Mouse (Mus musculus): ENCODE data around the gene Klhdc3.
A peak's percentile ranks its signal among the peaks of the same experiment; 100 is the strongest.

Gene Klhdc3

GRCm38 (mm10) chr17:46680760-46681373 is at the start of gene Klhdc3:
Klhdc3 (minus strand) TSS chr17:46680914.
- peak; percentile 99 for DNase-seq

DNA sequence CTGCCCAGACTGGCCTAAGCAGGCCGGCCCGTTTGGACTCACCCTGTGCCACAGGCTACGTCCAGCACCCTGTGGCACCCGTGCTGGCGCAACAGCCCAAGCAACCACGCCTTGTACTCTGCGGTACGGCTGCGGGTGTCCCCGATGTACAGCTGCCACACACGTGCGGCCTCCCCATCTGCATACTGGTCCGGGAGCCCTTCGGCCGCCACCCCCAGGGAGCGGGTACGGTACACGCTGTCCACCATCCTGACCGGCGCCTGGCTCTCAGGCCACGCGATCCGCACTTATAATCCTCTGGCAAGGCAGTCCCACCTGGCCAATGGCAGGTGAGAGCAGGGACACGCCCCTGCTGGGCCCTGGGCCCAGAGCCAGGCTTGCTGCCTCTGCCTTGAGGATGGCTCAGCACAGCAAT is 48.2 kb upstream of the Klhdc3 start, which contains the start of gene Gnmt:
Gene Gnmt (minus strand): TSS at position 265 of the 415 bp plus-strand sequence.
- DNase-seq, result no peak

- no peak for DNase-seq
Observed at GRCm38 (mm10) chr17:46728496-46728895, 47.8 kb upstream of the Klhdc3 start.

DNA sequence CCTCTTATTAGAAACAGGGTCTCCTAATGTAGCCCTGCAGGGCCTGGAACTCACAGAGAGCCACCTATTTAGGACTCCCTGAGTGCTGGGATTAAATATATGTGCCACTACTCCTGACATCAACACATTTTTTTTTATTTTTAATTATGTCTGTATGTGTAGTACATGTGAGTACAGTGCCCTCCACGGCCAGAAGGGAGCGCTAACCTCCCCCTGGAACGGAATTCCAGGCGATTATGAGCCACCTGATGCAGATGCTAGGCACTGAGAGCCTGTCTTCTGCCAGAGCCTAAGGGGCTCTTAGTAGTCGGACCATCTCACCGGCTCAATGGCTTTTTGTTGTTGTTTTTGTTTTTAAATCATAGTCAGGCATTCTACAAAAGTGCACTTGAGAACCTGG is 47.3 kb upstream of the Klhdc3 start:
- no peak for DNase-seq

GRCm38 (mm10) chr17:46727271-46727670 is 46.6 kb upstream of the Klhdc3 start:
- DNase-seq, result no peak

GRCm38 (mm10) chr17:46725731-46726645 is 45.3 kb upstream of the Klhdc3 start:
- DNase-seq, result no peak

GRCm38 (mm10) chr17:46725273-46725672 is 44.6 kb upstream of the Klhdc3 start:
- DNase-seq, result no peak

DNA sequence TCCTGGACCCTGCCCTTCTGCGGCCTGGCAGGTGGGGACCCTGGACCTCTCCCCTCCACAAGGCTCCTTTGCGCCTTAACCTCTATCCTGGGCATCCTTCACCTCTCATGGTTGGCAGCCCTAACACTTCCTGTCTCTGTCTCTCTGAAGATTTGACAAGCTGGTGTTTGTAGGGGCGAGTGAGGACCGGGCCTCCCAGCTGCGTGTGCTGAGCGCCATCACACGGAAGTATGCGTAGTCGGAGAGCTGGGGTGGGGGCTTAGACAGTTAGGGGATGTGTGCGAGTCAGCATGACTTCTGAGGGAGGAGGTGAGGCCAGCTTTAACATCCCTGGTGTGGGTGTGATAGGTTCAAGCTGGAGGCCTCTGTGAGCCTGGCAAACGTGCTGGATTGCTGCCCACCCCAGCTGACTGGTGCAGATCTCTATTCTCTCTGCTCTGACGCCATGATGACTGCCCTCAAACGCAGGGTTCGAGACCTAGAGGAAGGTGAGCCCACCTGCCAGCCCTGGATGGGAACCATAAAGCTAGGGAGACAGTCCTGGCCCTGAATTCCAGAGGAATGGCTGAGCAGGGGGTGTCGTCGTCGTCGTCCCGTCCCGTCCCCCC is 43.9 kb upstream of the Klhdc3 start:
- DNase-seq, result no peak

DNA sequence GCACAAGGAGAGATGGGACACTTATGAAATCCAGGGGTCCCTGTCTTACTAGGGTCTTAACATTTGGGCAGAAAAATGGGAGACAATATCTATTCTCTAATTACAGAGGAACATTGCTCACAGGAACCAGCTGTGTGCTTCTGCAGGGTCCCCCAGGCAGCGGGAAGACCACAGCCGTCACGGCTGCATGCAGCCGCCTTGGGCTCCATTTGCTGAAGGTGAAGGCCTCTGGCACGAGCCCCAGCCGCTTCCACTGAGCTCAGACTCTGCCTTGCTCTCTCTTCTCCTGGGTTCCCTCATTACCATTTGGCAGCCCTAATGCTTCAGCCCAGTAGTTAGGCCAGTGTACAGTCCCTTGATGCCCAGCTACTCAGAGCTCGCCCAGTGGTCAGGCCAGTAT is 40.4 kb upstream of the Klhdc3 start:
- DNase-seq, result no peak

- DNase-seq, result no peak
Observed at GRCm38 (mm10) chr17:46714756-46715481, 34.2 kb upstream of the Klhdc3 start.

DNA sequence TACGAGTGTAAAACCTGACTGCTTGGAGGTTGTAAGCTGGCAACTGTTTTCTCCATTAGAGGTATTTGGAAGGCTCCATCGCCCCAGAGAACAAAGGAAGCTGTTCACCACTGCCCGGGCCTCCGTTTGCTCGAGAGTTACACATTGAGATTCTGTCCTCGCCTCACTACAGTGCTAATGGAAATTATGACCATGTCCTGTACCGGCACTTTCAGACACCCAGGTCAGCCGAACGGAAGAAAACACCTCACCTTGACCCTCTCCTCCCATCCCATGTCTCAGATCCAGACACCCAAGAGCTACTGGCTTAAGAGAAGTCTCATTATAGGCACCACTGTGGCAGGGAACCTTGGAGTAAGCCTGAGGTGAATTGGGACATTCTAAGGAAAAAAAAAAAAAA is 33.1 kb upstream of the Klhdc3 start:
- DNase-seq, result no peak

- DNase-seq, result no peak
Observed at GRCm38 (mm10) chr17:46712442-46712841, 31.7 kb upstream of the Klhdc3 start.

DNA sequence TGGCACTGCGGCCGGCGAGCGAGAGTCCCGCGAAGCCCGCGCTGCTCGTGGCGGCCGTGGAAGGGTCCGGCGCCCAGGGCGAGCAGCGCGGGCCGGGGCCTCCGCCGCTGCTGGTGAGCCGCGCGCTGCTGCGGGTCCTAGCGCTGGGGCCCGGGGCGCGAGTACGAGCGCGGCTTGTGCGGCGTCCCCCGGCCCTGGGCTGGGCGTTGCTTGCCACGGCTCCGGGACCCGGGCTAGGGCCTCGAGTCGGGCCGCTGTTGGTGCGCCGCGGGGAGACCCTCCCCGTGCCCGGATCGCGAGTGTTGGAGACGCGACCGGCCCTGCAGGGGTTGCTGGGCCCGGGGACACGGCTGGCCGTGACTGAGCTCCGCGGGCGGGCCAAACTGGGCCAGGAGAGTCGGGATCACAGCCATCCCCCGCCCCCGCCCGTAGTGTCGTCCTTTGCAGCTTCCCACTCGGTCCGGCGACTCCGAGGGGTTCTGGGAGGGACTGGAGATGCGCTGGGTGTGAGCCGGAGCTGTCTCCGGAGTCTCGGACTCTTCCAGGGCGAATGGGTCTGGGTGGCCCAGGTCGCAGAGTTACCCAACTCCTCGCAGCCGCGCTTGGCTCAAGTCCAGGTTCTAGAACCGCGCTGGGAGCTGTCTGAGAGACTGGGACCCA is 31.0 kb upstream of the Klhdc3 start:
- peak; percentile 52 for DNase-seq

DNA sequence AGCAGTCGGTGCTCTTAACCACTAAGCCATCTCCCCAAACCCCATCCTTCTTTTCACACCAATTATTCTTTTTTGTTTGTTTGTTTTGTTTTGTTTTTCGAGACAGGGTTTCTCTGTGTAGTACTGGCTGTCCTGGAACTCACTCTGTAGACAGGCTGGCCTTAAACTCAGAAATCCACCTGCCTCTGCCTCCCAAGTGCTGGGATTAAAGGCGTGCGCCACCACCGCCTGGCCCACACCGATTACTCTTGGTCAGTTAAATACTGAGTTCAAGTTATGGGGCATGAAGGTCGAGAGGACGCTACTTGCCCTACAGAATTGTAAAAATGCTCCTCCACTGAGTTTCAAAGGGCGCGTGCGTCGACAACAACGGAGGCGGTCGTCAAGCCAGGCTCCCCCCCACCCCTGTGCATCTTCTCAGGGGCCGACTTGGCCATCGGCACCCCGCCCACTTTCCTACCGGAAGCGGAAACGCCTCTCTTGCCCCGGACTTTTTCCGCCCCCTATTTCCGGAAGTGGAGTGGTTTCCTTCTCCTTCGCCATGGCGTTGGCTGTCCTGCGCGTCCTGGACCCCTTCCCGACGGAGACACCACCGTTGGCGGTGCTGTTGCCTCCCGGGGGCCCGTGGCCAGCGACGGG is 30.4 kb upstream of the Klhdc3 start, which contains the start of gene Pex6:
Gene Pex6 (plus strand): TSS at position 505 of the 639 bp plus-strand sequence.
- peak; percentile 95 for DNase-seq

- no peak for DNase-seq
Observed at GRCm38 (mm10) chr17:46706375-46707089, 25.8 kb upstream of the Klhdc3 start.

DNA sequence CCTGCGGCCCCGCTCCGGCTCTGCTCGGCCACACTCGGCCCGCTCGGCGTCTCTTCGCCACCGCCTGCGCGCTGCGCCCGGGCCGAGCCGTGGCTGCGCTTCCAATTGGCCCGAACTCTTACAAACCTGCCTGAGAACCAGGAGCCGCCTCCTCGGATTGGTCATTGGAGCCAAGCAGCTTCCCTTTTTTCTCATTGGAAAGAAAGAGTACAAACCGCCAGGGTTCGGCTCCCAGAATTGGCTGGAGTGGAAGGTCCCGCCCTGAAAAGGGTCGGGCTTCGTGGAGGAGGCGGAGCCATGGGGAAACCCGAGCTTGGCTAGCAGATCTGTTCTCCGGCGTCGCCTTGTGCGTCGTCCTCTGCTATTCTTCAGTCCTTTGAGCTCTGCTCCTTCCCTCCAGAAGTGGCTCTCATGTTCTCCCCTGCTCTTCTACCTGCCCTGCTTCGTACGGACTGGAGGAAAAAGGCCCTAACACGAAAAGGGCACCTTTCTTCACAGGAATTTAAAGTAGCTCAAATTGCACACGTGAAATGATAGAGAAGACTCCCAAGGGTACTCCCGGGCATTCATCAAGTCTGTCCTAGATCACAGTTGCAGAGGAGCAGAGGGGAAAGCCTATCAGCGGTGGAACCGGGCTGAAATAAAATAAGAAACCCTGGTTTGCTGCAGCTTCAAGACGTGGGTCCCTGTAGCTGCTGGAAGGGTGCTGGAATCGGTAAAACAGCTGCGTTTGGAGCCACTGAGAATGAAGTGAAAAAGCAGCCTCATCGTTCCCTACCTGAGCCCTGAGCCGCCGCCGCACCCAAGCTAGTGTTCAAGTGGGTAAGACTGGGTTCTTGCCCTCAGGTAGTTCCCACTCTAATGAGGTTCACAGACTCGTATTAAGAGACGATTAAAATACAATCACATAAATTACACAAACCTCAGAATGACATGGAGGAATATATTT is 24.4 kb upstream of the Klhdc3 start, which contains the start of gene Ppp2r5d:
Gene Ppp2r5d (minus strand): TSS at position 225 of the 949 bp plus-strand sequence.
- DNase-seq, result peak; percentile 86

- DNase-seq, result no peak
Observed at GRCm38 (mm10) chr17:46703971-46704886, 23.5 kb upstream of the Klhdc3 start.

DNA sequence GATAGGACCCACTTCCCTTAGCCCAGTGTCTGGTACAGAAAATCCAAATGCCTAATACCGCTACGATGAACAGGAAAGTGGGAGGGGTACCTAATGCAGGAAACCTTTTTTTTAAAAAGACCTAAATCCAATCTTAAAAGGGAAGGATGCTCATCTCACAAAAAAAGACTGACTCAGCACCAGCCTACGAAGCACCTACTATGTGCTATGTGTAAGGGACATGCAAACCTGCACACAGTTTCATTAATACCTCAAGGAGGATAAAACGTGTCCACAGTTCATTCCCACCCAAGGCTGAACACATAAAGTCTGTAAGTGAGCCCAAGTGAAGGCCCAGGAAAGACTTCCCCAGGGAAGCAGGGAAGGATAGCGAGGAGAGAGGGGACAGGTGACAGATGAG is 21.8 kb upstream of the Klhdc3 start:
- no peak for DNase-seq

DNA sequence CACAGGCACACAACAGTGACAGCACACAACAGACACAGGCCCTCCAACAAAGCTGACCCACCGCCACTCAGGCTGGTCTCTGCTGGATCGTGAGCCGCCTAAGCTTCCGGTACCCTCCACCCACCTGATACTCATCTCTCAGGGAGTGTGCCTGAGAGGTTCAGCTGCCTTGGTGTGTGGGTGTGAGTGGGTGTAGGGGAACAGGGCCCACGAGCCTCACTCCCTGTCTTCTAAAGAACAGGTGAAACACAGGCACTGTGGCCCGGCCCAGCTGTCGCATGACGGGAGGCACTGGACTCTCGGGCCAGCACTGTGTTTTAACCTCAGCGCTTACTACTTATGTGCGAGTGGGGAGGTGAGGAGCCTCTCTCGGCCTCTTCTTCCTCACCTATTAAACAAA is 21.4 kb upstream of the Klhdc3 start:
- no peak for DNase-seq
